Mouse (Mus musculus) megakaryocyte, embryonic 14.5 days (primary cell): Measurements from ENCODE around the gene Hdc. TPM values are rescaled to one million over a fixed set of nuclear protein-coding genes. Genes with fewer than 3 reads are reported as not detected.
"Not testable (repeated sequence)": the region's sequence is repeated elsewhere in the genome, so short reads cannot be mapped to it uniquely, and the experiment has no call there.

ENCODE experiments used
- H3K27me3 ChIP-seq: replicated peaks from 2 replicates; pipeline ENCODE3; 2012; ENCODE audit warnings: inconsistent platforms
- H3K36me3 ChIP-seq: replicated peaks from 2 replicates; pipeline ENCODE3; 2012; ENCODE audit warnings: low read length, inconsistent platforms, mixed read lengths
- H3K4me1 ChIP-seq: 2 replicates; pipeline ENCODE4 v1.6.1; 2012; ENCODE audit warnings: inconsistent platforms
- H3K4me3 ChIP-seq: replicated peaks from 2 replicates; pipeline ENCODE3; 2012; ENCODE audit warnings: moderate library complexity, mild to moderate bottlenecking, inconsistent platforms
- H3K9me3 ChIP-seq: 2 replicates; pipeline ENCODE4 v1.6.1; 2012; ENCODE audit warnings: inconsistent platforms
- FLI1 ChIP-seq: IDR thresholded peaks from 2 replicates; pipeline ENCODE4 v1.6.1; 2012; ENCODE audit warnings: low read length, inconsistent platforms, mixed read lengths
- GATA1 ChIP-seq: IDR thresholded peaks from 3 replicates; pipeline ENCODE4 v1.6.1; 2012; ENCODE audit warnings: mixed read lengths, low read length, inconsistent platforms, borderline replicate concordance
- polyA plus RNA-seq: library from polyadenylated mRNA; stranded (reverse); fragments of >175 nt; gene quantifications from 2 replicates; pipeline ENCODE4 v1.2.3, GENCODE M21; 2012; ENCODE audit warnings: low replicate concordance; ENCODE audit not compliant: insufficient read depth

Hdc gene
- polyA plus RNA-seq, 1 experiment, result 8.8 TPM

DNA sequence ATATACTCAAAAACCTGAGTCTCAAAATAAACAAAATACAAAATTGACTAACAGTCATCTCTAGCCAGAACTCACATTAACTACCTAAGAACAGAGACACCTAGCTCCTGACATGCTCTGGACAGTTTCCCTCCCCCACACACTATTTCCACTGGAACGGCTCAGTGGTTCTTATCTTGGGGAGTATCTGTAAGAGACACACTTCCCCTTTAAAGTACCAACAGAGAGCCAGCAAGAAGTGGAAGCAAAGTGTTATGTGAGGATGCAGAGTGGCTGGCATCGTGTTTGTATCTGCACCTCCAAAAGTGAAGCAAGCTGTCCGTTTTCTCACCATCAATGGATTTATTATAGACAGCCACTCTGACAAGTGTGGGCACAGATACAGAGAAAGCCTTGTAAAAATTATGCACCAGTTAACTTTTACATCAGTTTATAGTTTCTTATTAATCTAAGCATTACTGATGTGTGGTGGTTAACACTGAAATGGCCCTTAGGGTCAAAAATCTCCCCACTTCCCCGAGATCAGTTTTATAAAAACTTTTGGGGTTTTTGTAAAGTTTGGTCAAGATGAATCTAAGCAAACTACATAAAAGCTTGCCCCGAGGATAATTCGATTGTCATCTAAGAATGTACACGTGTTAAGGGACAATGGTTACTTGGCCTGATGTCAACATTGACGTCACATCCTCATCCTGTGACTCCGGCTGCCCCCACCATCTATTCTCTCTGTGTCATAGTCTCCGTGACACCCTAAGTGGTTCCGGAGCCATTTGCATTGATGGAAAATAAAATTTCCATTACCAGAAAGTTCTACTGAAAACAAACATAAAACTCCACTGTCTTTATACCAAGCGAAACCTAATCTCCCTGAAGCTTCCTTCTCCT, 17.1 kb upstream of the Hdc start:
- TF ChIP-seq GATA1, result no peak; the same call in 2 of the 3 replicates
- no peak for TF ChIP-seq FLI1
- H3K4me3 ChIP-seq, result peak overlapping the region; percentile 65
- H3K36me3 ChIP-seq, result peaks cover 84% of the 10 kb centered on the region
- peaks cover 9% of the 10 kb centered on the region; the same call in 1 of the 2 replicates for H3K9me3 ChIP-seq
- no peaks in the 10 kb centered on the region for H3K27me3 ChIP-seq
- peaks cover 23% of the 10 kb centered on the region for H3K4me1 ChIP-seq

DNA sequence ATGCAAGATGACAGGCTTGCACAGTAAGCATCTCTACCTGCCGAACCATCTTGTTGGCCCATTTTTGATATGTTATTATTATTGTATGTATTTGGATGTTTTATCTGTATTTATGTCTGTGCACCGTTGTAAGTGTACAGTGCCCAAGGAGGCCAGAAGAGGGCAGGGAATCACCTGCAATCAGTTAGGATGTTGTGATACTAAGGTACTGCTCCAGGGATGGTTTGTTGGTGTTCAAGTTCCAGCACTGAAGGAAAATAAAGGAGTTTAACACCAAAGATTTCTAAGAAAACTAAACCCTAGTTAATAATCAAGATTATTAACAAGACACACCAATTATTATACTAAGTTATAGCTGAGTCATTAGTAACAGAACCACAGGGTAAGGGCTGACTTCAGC, 14.1 kb upstream of the Hdc start:
- Histone ChIP-seq H3K36me3 (peaks cover 85% of the 10 kb centered on the region), H3K9me3 (no peaks in the 10 kb centered on the region), H3K27me3 (no peaks in the 10 kb centered on the region), H3K4me1 (peaks cover 23% of the 10 kb centered on the region), H3K4me3 (no peak overlapping the region)
- no peak for TF ChIP-seq FLI1
- no peak for TF ChIP-seq GATA1

GRCm38 (mm10) chr2:126628455-126628995, 9.4 kb upstream of the Hdc start:
- no peaks in the 10 kb centered on the region for H3K4me1 ChIP-seq
- no peak overlapping the region for H3K4me3 ChIP-seq
- peaks cover 6% of the 10 kb centered on the region for H3K9me3 ChIP-seq
- TF ChIP-seq FLI1 (no peak), GATA1 (no peak)
- peaks cover 68% of the 10 kb centered on the region for H3K36me3 ChIP-seq
- H3K27me3 ChIP-seq, result no peaks in the 10 kb centered on the region

DNA sequence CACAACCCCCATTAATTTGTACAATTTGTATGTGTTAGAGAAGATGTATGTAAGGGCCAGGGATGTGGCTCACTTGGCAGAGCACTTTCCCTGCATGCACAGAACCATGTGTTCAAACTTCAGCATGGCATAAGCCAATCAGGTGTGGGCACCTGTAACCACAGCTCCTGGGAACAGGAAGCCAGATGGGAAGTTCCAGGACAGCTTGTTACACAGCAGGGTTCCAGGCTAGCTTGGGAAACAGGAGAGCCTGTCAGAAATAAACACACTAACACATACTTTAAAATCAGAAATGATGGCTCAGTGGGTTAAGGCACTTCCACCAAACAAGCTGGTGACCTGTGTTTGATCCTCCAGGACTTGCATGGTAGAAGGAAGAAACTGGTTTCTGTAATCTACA, 4.0 kb upstream of the Hdc start:
- Histone ChIP-seq H3K27me3 (peaks cover 9% of the 10 kb centered on the region), H3K36me3 (peaks cover 18% of the 10 kb centered on the region), H3K9me3 (peaks cover 6% of the 10 kb centered on the region), H3K4me1 (peaks cover 21% of the 10 kb centered on the region), H3K4me3 (no peak overlapping the region)
- TF ChIP-seq FLI1 (no peak), GATA1 (no peak)

- TF ChIP-seq FLI1 (no peak), GATA1 (no peak)
- Histone ChIP-seq H3K4me1 (peaks cover 21% of the 10 kb centered on the region), H3K27me3 (peaks cover 10% of the 10 kb centered on the region), H3K4me3 (no peak overlapping the region), H3K36me3 (peaks cover 11% of the 10 kb centered on the region), H3K9me3 (peaks cover 6% of the 10 kb centered on the region)
Observed at GRCm38 (mm10) chr2:126622455-126622854, 3.4 kb upstream of the Hdc start.

DNA sequence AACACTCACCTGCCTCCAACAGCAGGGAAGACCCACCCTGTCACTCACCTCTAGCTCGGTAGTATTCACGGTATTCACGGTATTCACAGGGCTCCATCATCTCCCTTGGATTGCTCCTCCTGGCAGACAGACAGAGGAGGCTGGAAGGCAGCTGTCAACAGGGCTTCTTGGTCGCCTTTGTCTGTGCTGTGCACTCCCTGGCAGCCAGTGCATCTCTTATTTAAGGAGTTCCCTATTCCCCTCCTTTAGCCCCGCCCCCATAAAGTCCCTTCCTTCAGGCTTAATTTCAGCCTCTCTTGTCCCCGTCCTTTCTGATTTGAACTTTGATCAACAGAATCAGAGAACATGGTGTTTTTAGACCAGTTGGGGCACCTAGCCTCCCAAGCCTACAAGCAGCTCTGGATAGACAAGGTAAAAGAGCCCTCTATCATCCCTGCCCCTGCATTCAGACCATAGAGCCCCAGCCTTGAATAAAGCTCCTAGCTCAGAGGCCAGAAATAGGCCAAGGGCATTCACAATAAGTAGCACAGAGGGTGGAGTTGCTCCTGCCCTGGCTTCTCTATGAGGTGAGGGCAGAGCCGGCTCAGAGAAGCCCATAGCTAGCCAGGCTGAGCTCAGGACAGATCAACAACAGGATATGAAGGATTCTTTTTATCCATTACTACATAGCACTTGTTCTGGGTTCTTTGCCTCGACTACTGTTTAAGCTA, 474 bp downstream of the Hdc start:
- Histone ChIP-seq H3K27me3 (peaks cover 28% of the 10 kb centered on the region), H3K4me3 (peak overlapping the region; percentile 4)
- TF ChIP-seq GATA1, result no peak

GRCm38 (mm10) chr2:126615355-126615754, 3.7 kb downstream of the Hdc start:
- TF ChIP-seq GATA1 (no peak), FLI1 (no peak)
- Histone ChIP-seq H3K36me3 (no peaks in the 10 kb centered on the region), H3K4me3 (no peak overlapping the region)

More for the DNA sequence above, 474 bp downstream of the Hdc start:
- peaks cover 21% of the 10 kb centered on the region for H3K4me1 ChIP-seq
- no peaks in the 10 kb centered on the region for H3K9me3 ChIP-seq
- no peaks in the 10 kb centered on the region for H3K36me3 ChIP-seq

DNA sequence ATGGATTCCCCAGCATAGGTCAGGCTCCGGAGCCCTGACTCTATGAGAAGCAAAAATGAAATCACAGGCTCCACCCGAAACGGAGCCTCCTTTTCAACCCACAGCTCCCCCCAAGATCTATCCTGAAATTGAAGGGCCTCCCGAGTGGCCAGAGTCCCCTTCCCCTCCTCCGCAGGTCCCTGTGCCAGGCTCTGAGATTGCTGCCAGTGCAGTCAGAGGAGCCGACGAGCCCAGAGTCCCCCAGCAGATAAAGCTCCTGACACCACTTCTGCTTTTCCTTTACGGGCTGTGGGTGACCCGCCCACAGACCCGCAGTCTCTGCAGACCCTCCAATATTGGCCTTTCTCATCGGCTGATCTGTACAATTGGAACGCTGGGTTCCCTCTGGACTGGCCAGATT, 9.5 kb downstream of the Hdc start:
- not testable (repeated sequence) for H3K36me3 ChIP-seq, H3K9me3 ChIP-seq, H3K4me3 ChIP-seq
- H3K27me3 ChIP-seq, result peaks cover 16% of the 10 kb centered on the region
- H3K4me1 ChIP-seq, result peaks cover 21% of the 10 kb centered on the region

More at GRCm38 (mm10) chr2:126615355-126615754, 3.7 kb downstream of the Hdc start:
- Histone ChIP-seq H3K27me3 (peaks cover 28% of the 10 kb centered on the region), H3K4me1 (peaks cover 15% of the 10 kb centered on the region), H3K9me3 (no peaks in the 10 kb centered on the region)

DNA sequence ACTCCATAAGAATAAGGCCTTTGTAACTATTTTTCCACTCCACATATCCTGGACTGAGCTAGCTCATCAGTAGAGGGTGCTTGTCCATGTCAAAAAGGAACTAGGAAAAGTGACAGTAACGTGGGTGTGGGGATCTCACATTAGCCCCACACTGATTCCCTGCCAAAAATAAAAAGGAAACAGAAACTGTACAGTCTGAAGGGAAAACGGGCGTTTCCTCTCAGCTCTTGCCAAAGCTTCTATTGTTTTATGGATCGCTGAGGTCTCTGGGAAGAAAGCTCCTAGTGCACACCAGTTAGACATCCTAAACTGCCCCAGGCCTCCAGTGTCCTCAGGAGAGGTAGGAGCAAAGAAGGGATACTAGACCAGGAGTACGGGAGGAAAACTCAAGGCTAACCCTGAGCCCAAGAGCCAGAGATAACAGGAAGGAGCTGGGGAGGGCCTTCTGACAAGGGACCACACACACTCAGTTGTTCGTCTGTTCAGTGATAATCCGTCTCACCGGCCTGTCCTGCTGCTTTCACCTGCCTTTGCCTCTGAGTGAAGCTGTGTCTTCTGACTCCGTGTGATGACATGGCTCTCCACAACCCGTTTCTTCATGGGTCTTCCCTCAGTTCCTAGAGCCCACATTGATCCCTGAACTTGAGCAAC, 11.4 kb downstream of the Hdc start:
- TF ChIP-seq FLI1, result no peak
- no peak for TF ChIP-seq GATA1
- H3K27me3 ChIP-seq, result peaks cover 19% of the 10 kb centered on the region
- peak overlapping the region; percentile 38 for H3K4me3 ChIP-seq

More for the DNA sequence above, 11.4 kb downstream of the Hdc start:
- Histone ChIP-seq H3K4me1 (peaks cover 21% of the 10 kb centered on the region), H3K9me3 (no peaks in the 10 kb centered on the region), H3K36me3 (no peaks in the 10 kb centered on the region)
